Mouse (Mus musculus) heart, adult 2 months (tissue): ENCODE measurements around the gene Il17ra. TPM values are rescaled to one million over a fixed set of nuclear protein-coding genes. Genes with fewer than 3 reads are reported as not detected.

Experiments used
- DNase-seq, 2 experiments: peaks; one replicate each; pipeline ENCODE4 v3.0.0; 2021
- H3K27ac ChIP-seq: fragments of 200-600 bp; 2 replicates; pipeline ENCODE4 v1.8.1; 2022
- H3K27me3 ChIP-seq: fragments of 200-500 bp; 2 replicates; pipeline ENCODE4 v1.6.1; 2012; ENCODE audit warnings: mild to moderate bottlenecking, low read length, inconsistent platforms, mixed read lengths; ENCODE audit not compliant: control insufficient read depth, insufficient read depth
- H3K36me3 ChIP-seq: fragments of 200-500 bp; 2 replicates; pipeline ENCODE4 v1.6.1; 2012; ENCODE audit warnings: low read length, inconsistent platforms; ENCODE audit not compliant: control insufficient read depth, insufficient read depth
- H3K4me1 ChIP-seq: fragments of 200-500 bp; 2 replicates; pipeline ENCODE4 v1.6.1; 2011; ENCODE audit warnings: low read length; ENCODE audit not compliant: control insufficient read depth, insufficient read depth
- H3K4me3 ChIP-seq: fragments of 200-600 bp; 2 replicates; pipeline ENCODE4 v1.8.1; 2022
- H3K79me2 ChIP-seq: fragments of 200-500 bp; replicated peaks from 2 replicates; pipeline ENCODE4 v1.6.1; 2012; ENCODE audit warnings: mild to moderate bottlenecking, inconsistent platforms, low read length, moderate library complexity, mixed read lengths; ENCODE audit not compliant: control insufficient read depth, insufficient read depth
- H3K9ac ChIP-seq: fragments of 200-500 bp; 2 replicates; pipeline ENCODE4 v1.6.1; 2012; ENCODE audit warnings: low read depth, mild to moderate bottlenecking, control low read depth, inconsistent platforms, low read length, mixed read lengths
- CTCF ChIP-seq: fragments of 200-600 bp; IDR thresholded peaks from 2 replicates; pipeline ENCODE4 v1.8.1; 2022; ENCODE audit warnings: antibody characterized with exemption, mild to moderate bottlenecking, moderate library complexity
- EP300 ChIP-seq: fragments of 200-500 bp; IDR thresholded peaks from 2 replicates; pipeline ENCODE4 v1.6.1; 2011; ENCODE audit warnings: low read depth, low read length, control low read depth; ENCODE audit not compliant: insufficient read depth
- POLR2A ChIP-seq: fragments of 200-500 bp; IDR thresholded peaks from 2 replicates; pipeline ENCODE4 v1.6.1; 2011; ENCODE audit warnings: mild to moderate bottlenecking, low read depth, low read length, control low read depth; ENCODE audit not compliant: insufficient read depth
- WGBS: fragments of 180-500 bp; shearing (Covaris S2); methylation state at CpG from one replicate; pipeline ENCODE4 v1.1.7; 2018; 5-methylcytosine and 5-hydroxymethylcytosine counted together
- intact Hi-C: fragments of 180-260 bp; cut with DNase I; formaldehyde crosslinking; loops from one replicate; pipeline ENCODE4 v1.15.1; 2025
- polyA plus RNA-seq: library from polyadenylated mRNA; depleted of rRNA; stranded (reverse); fragments of >200 nt; gene quantifications from 2 replicates; pipeline ENCODE4 v1.2.3, GENCODE M21; 2012
- total RNA-seq, 2 experiments: library from RNA; stranded (reverse); gene quantifications; 2 replicates each; pipeline ENCODE4 v1.2.3; 2021

Il17ra gene
- total and polyA plus RNA-seq, 3 experiments = 2.1 to 5.9 (median 2.4) TPM

- Histone ChIP-seq H3K9ac (no peak overlapping the region), H3K4me1 (no peaks in the 10 kb centered on the region; the same call in 1 of the 2 replicates), H3K36me3 (no peaks in the 10 kb centered on the region), H3K4me3 (no peak overlapping the region), H3K27ac (no peak overlapping the region), H3K27me3 (no peaks in the 10 kb centered on the region), H3K79me2 (no peaks in the 10 kb centered on the region)
- no peak for DNase-seq
- WGBS = 62% methylated on average over 15 of the region's 15 CpGs
- TF ChIP-seq EP300 (no peak), CTCF (no peak), POLR2A (no peak)
- intact Hi-C loops = no loop called here
These were observed 1.8 kb upstream of the Il17ra start for GRCm38 (mm10) chr6:120461217-120461616.

- Histone ChIP-seq H3K27me3 (no peaks in the 10 kb centered on the region), H3K9ac (no peak overlapping the region), H3K4me1 (no peaks in the 10 kb centered on the region; the same call in 1 of the 2 replicates), H3K36me3 (no peaks in the 10 kb centered on the region), H3K27ac (no peak overlapping the region), H3K79me2 (no peaks in the 10 kb centered on the region), H3K4me3 (no peak overlapping the region)
- no peak for DNase-seq
- TF ChIP-seq EP300 (no peak), CTCF (no peak), POLR2A (no peak)
- intact Hi-C loops = no loop called here
- WGBS = 65% methylated on average over 6 of the region's 6 CpGs
These were observed 796 bp upstream of the Il17ra start for GRCm38 (mm10) chr6:120462251-120462650.

GRCm38 (mm10) chr6:120463884-120464283 lies 837 bp downstream of the Il17ra start:
- intact Hi-C loops = no loop called here
- peak in 1 of 2 experiments; percentile 51 for DNase-seq
- Histone ChIP-seq H3K9ac (peak overlapping the region; percentile 83), H3K36me3 (no peaks in the 10 kb centered on the region), H3K4me3 (peak overlapping the region; percentile 59), H3K27me3 (no peaks in the 10 kb centered on the region), H3K27ac (no peak overlapping the region), H3K79me2 (no peaks in the 10 kb centered on the region), H3K4me1 (no peaks in the 10 kb centered on the region; the same call in 1 of the 2 replicates)
- WGBS = 2% methylated on average over 11 of the region's 11 CpGs
- TF ChIP-seq EP300 (no peak), CTCF (peak; percentile 14)

GRCm38 (mm10) chr6:120464406-120464939 lies 1.4 kb downstream of the Il17ra start:
- TF ChIP-seq CTCF (no peak), EP300 (no peak), POLR2A (no peak)

GRCm38 (mm10) chr6:120465393-120465792 lies 2.3 kb downstream of the Il17ra start:
- no peak for DNase-seq
- no peaks in the 10 kb centered on the region for H3K36me3 ChIP-seq
- no peaks in the 10 kb centered on the region for H3K79me2 ChIP-seq
- peaks cover 5% of the 10 kb centered on the region for H3K4me1 ChIP-seq
- no peak overlapping the region for H3K9ac ChIP-seq
- no peaks in the 10 kb centered on the region for H3K27me3 ChIP-seq
- 97% methylated on average over 4 of the region's 4 CpGs for WGBS
- H3K27ac ChIP-seq = no peak overlapping the region
- TF ChIP-seq POLR2A (no peak), EP300 (no peak), CTCF (no peak)
- H3K4me3 ChIP-seq = no peak overlapping the region
- intact Hi-C loops = no loop called here

More at GRCm38 (mm10) chr6:120464406-120464939, 1.4 kb downstream of the Il17ra start:
- H3K9ac ChIP-seq = no peak overlapping the region
- no peak for DNase-seq
- H3K27me3 ChIP-seq = no peaks in the 10 kb centered on the region
- H3K79me2 ChIP-seq = no peaks in the 10 kb centered on the region
- H3K4me1 ChIP-seq = no peaks in the 10 kb centered on the region; the same call in 1 of the 2 replicates
- no peak overlapping the region for H3K27ac ChIP-seq
- 54% methylated on average over 9 of the region's 9 CpGs for WGBS
- H3K4me3 ChIP-seq = peak overlapping the region; percentile 59; the same call in 1 of the 2 replicates
- intact Hi-C loops = no loop called here
- no peaks in the 10 kb centered on the region for H3K36me3 ChIP-seq

- H3K9ac ChIP-seq = no peak overlapping the region
- H3K27me3 ChIP-seq = no peaks in the 10 kb centered on the region
- H3K79me2 ChIP-seq = no peaks in the 10 kb centered on the region
- 77% methylated on average over 10 of the region's 10 CpGs for WGBS
- H3K4me1 ChIP-seq = peaks cover 7% of the 10 kb centered on the region
- no peak overlapping the region for H3K27ac ChIP-seq
- intact Hi-C loops = no loop called here
- TF ChIP-seq EP300 (no peak), POLR2A (no peak)
- no peak overlapping the region for H3K4me3 ChIP-seq
- peak in 1 of 2 experiments; percentile 50 for DNase-seq
- no peaks in the 10 kb centered on the region for H3K36me3 ChIP-seq
These were observed 3.7 kb downstream of the Il17ra start for GRCm38 (mm10) chr6:120466609-120467329.
